Mouse (Mus musculus) spleen, adult 2 months (tissue): ENCODE measurements around the gene Ccdc130. TPM values are rescaled to one million over a fixed set of nuclear protein-coding genes. Genes with fewer than 3 reads are reported as not detected.
A peak's percentile ranks its signal among the peaks of the same experiment; 100 is the strongest.
"Not testable (repeated sequence)": the region's sequence is repeated elsewhere in the genome, so short reads cannot be mapped to it uniquely, and the experiment has no call there.

Experiments used
- DNase-seq, 2 experiments: peaks; one replicate each; pipeline versions ENCODE4 v3.0.0 to v3.0.0-alpha.2; 2012 to 2021; ENCODE audit warnings: low spot score in 2 of 2, low read depth in 1 of 2
- H3K27ac ChIP-seq: fragments of 200-500 bp; 2 replicates; pipeline ENCODE4 v1.5.1; 2012; ENCODE audit warnings: low read length, inconsistent platforms; ENCODE audit not compliant: insufficient read depth
- H3K27me3 ChIP-seq: fragments of 200-500 bp; 2 replicates; pipeline ENCODE4 v1.6.1; 2012; ENCODE audit warnings: mild to moderate bottlenecking, moderate library complexity, low read length, inconsistent platforms; ENCODE audit not compliant: control insufficient read depth, insufficient read depth
- H3K36me3 ChIP-seq: fragments of 200-500 bp; 2 replicates; pipeline ENCODE4 v1.6.1; 2012; ENCODE audit warnings: mild to moderate bottlenecking, low read length, inconsistent platforms; ENCODE audit not compliant: control insufficient read depth, insufficient read depth
- H3K4me1 ChIP-seq: fragments of 200-500 bp; 2 replicates; pipeline ENCODE4 v1.6.1; 2011; ENCODE audit warnings: inconsistent platforms; ENCODE audit not compliant: control insufficient read depth, insufficient read depth, insufficient read length
- H3K4me3 ChIP-seq: fragments of 200-500 bp; 2 replicates; pipeline ENCODE4 v1.5.1; 2011; ENCODE audit warnings: mild to moderate bottlenecking, inconsistent platforms; ENCODE audit not compliant: insufficient read depth, insufficient read length; ENCODE audit errors: extremely low read depth
- CTCF ChIP-seq: fragments of 200-500 bp; IDR thresholded peaks from 2 replicates; pipeline ENCODE4 v1.5.1; 2011; ENCODE audit warnings: mild to moderate bottlenecking, inconsistent platforms; ENCODE audit not compliant: insufficient read depth, insufficient read length, insufficient replicate concordance; ENCODE audit errors: extremely low read depth
- POLR2A ChIP-seq: fragments of 200-500 bp; IDR thresholded peaks from 2 replicates; pipeline ENCODE4 v1.6.1; 2011; ENCODE audit warnings: low read depth, low read length, inconsistent platforms
- WGBS: fragments of 180-500 bp; shearing (Covaris S2); methylation state at CpG from one replicate; pipeline ENCODE4 v1.1.7; 2018; 5-methylcytosine and 5-hydroxymethylcytosine counted together
- polyA plus RNA-seq: library from polyadenylated mRNA; depleted of rRNA; stranded (reverse); fragments of >200 nt; gene quantifications from 2 replicates; pipeline ENCODE4 v1.2.3, GENCODE M21; 2012

Ccdc130 gene
- polyA plus RNA-seq, 1 experiment: 27.1 TPM

- peak; percentile 23; the same call in 1 of the 2 replicates for TF ChIP-seq CTCF
- not testable (repeated sequence) for H3K27me3 ChIP-seq, H3K4me3 ChIP-seq, H3K4me1 ChIP-seq, H3K36me3 ChIP-seq, H3K27ac ChIP-seq
- WGBS: 48% methylated on average over 5 of the region's 5 CpGs
- peak in 1 of 2 experiments; percentile 30 for DNase-seq
Observed at GRCm38 (mm10) chr8:84285665-84286064, 15.5 kb upstream of the Ccdc130 start.

DNA sequence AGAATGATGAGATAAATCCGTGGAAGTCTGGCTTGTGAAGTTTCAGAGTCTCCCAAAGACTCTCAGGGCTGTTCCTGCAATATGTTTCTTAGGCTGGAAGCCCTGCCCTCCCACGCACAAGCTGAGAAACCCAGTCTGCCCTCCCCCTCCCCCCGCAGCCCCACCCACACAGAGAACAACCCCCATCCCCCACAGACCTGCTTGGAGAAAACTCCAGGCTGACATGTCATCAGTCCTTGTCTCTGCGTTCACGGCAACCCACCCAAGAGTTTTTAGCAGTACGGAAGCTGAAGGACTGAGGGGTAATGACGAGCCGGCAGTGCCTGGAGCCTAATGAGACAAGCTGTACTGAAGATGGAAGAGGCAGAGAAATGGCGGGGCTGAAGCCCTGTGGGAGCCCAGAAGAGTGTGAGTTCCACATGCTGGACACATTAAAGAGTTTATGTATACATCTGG lies 14.5 kb upstream of the Ccdc130 start:
- H3K4me3 ChIP-seq: no peak overlapping the region
- TF ChIP-seq CTCF (no peak), POLR2A (no peak)
- no peaks in the 10 kb centered on the region for H3K36me3 ChIP-seq
- no peaks in the 10 kb centered on the region for H3K4me1 ChIP-seq
- 62% methylated on average over 9 of the region's 9 CpGs for WGBS
- no peak for DNase-seq
- H3K27ac ChIP-seq: no peak overlapping the region
- no peaks in the 10 kb centered on the region for H3K27me3 ChIP-seq

DNA sequence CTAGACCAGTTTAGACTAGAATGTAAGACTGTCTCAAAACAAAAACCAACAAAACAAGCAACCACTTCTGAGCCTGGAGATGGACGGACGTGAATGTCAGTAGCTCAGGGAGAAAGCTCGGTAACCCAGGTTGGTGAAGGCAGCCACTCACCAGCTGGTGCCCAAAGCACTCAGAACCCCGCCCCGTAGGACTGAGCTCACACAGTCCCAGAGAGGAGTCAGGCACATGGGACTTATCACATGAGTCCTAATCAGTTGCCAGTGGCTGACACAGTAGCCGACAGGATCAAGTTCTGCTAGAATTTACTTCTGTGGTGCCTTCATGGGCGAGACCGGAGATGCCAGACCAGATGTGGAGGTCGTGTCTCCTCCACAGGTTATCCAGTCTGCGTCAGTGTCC lies 10.6 kb upstream of the Ccdc130 start:
- no peaks in the 10 kb centered on the region for H3K36me3 ChIP-seq
- 86% methylated on average over 10 of the region's 10 CpGs for WGBS
- H3K4me1 ChIP-seq: no peaks in the 10 kb centered on the region
- no peak for TF ChIP-seq CTCF
- no peak for TF ChIP-seq POLR2A
- H3K27ac ChIP-seq: no peak overlapping the region
- DNase-seq: no peak
- H3K4me3 ChIP-seq: no peak overlapping the region
- no peaks in the 10 kb centered on the region for H3K27me3 ChIP-seq

GRCm38 (mm10) chr8:84276447-84276846 lies 6.3 kb upstream of the Ccdc130 start:
- H3K4me1 ChIP-seq: no peaks in the 10 kb centered on the region
- no peak overlapping the region for H3K27ac ChIP-seq
- 47% methylated on average over 1 of the region's 1 CpGs for WGBS
- no peak overlapping the region for H3K4me3 ChIP-seq
- no peaks in the 10 kb centered on the region for H3K36me3 ChIP-seq
- DNase-seq: no peak
- TF ChIP-seq CTCF: no peak
- TF ChIP-seq POLR2A: no peak
- H3K27me3 ChIP-seq: no peaks in the 10 kb centered on the region

DNA sequence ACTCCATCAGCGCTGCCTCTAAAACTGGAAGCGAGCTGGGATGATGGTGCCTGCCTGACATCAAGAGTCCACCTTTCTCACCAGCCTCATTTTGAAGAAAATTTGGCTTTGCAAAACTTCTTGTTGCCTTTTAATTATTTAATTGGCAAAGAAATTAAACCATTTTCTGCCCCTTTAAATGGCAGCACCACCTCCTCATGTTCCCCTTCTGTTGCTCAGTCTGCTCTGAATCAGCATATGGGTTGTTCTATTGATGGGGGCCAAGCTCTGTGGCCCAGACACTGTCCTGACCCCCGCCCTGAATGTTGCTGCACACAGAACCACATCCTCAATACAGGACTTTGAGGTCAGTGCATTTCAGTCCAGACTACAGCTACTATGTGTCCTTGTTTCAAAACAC lies 3.8 kb upstream of the Ccdc130 start:
- no peak overlapping the region for H3K4me3 ChIP-seq
- no peaks in the 10 kb centered on the region for H3K27me3 ChIP-seq
- H3K4me1 ChIP-seq: no peaks in the 10 kb centered on the region; the same call in 1 of the 2 replicates
- no peak overlapping the region for H3K27ac ChIP-seq
- no peak for TF ChIP-seq POLR2A
- TF ChIP-seq CTCF: no peak
- 83% methylated on average over 3 of the region's 3 CpGs for WGBS
- no peaks in the 10 kb centered on the region for H3K36me3 ChIP-seq
- DNase-seq: no peak

DNA sequence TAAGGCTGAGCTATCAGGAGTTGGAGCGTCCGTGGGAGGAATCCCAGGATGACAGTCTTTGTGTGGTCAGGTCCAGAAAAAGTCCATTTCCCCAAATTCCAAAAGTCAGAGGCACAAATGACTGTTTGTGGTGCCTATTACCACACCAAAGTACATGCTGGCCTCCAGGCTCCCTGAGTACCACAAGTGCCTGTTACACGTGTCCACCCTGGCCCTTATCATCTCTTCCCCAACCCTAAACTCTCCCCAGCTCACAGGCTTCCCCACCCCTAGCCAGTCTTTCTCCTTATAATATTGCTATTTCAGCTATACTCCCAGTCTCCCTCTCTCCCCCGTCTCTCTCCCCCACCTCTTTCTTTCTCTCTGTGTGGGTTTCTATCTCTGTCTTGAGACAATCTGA lies 2.1 kb upstream of the Ccdc130 start:
- TF ChIP-seq CTCF (no peak), POLR2A (no peak)
- H3K27ac ChIP-seq: no peak overlapping the region
- no peaks in the 10 kb centered on the region for H3K27me3 ChIP-seq
- no peaks in the 10 kb centered on the region; the same call in 1 of the 2 replicates for H3K4me1 ChIP-seq
- DNase-seq: no peak
- no peaks in the 10 kb centered on the region for H3K36me3 ChIP-seq
- 88% methylated on average over 4 of the region's 4 CpGs for WGBS
- no peak overlapping the region for H3K4me3 ChIP-seq

GRCm38 (mm10) chr8:84261098-84261497 lies 9.1 kb downstream of the Ccdc130 start:
- DNase-seq: no peak
- Histone ChIP-seq H3K27me3 (no peaks in the 10 kb centered on the region), H3K27ac (no peak overlapping the region), H3K36me3 (peaks cover 38% of the 10 kb centered on the region), H3K4me1 (peaks cover 6% of the 10 kb centered on the region; the same call in 1 of the 2 replicates), H3K4me3 (no peak overlapping the region)
- TF ChIP-seq CTCF: no peak
- TF ChIP-seq POLR2A: no peak
- 98% methylated on average over 4 of the region's 4 CpGs for WGBS
